Comparison of ENCODE assay signal across 9 mouse cellular contexts in genomic region chr19:6934195-6934977, GRCm38 (mm10). TPM values are rescaled to one million over a fixed set of nuclear protein-coding genes. Genes with fewer than 3 reads are reported as not detected.
DNase-seq lines count a peak whose midpoint lies in the region; ATAC-seq and TF ChIP-seq lines count a peak whose summit lies in the region.
"Had no signal": no experiment of that assay in that cellular context is flagged by ENCODE, and none has a peak within 500 bp of the region (broad histone marks: within the 10 kb centered on the region; RNA-seq: fewer than 3 reads in every experiment).

TSS of gene Kcnk4 (minus strand) at chr19:6934515.

- no peak for TF ChIP-seq POLR2A in bone marrow macrophage, adult 2 months (IDR thresholded peaks at IDR 0.05; ENCODE audit: borderline replicate concordance, low read depth, low read length)

- ATAC-seq in heart, embryonic 13.5 days (ENCODE audit: extremely low read depth, insufficient number of reproducible peaks, low FRiP score, low TSS enrichment) = no peak
- peak; percentile 10; the same call in 1 of the 2 replicates for ATAC-seq in hindbrain, embryonic 12.5 days (ENCODE audit: low FRiP score)
- ATAC-seq in liver, embryonic 14.5 days (ENCODE audit: insufficient read depth) = no peak
- no peak for ATAC-seq in monocyte, adult 5-6 weeks (replicated peaks; ENCODE audit: insufficient number of reproducible peaks, low FRiP score, low TSS enrichment, poor library complexity, severe bottlenecking)
- ATAC-seq: Patski had no signal

- 0 out of 2 replicates have a peak, but pooled peaks cover 4% of the 10 kb centered on the region for H3K36me3 ChIP-seq in heart, embryonic 13.5 days
- H3K36me3 ChIP-seq in hindbrain, embryonic 12.5 days = no peaks in the 10 kb centered on the region
- no peaks in the 10 kb centered on the region for H3K36me3 ChIP-seq in liver, embryonic 14.5 days (replicated peaks; ENCODE audit: control insufficient read depth, insufficient read depth, low read depth)

- H3K9ac ChIP-seq in heart, embryonic 13.5 days = peak within 1 kb of the TSS; percentile 80
- H3K9ac ChIP-seq in hindbrain, embryonic 12.5 days = peak within 1 kb of the TSS; percentile 56
- H3K9ac ChIP-seq in liver, embryonic 14.5 days (replicated peaks) = no peak within 1 kb of the TSS

- TF ChIP-seq CTCF in bone marrow macrophage, adult 2 months (IDR thresholded peaks at IDR 0.05; ENCODE audit: low read depth, low read length) = no peak
- no peak for TF ChIP-seq CTCF in liver, embryonic 14.5 days (IDR thresholded peaks at IDR 0.05; ENCODE audit: low read depth)

- peaks cover 14% of the 10 kb centered on the region for H3K4me1 ChIP-seq in heart, embryonic 13.5 days
- no peaks in the 10 kb centered on the region for H3K4me1 ChIP-seq in bone marrow macrophage, adult 2 months (ENCODE audit: control insufficient read depth, insufficient read depth, low read length)
- H3K4me1 ChIP-seq in hindbrain, embryonic 12.5 days = peaks cover 23% of the 10 kb centered on the region
- no peaks in the 10 kb centered on the region for H3K4me1 ChIP-seq in liver, embryonic 14.5 days (replicated peaks; ENCODE audit: control insufficient read depth in 2 of 2, insufficient read depth in 2 of 2, low read length in 1 of 2)

- peak within 1 kb of the TSS; percentile 56 for H3K4me3 ChIP-seq in heart, embryonic 13.5 days
- H3K4me3 ChIP-seq in bone marrow macrophage, adult 2 months (ENCODE audit: insufficient read depth, low read length) = peak within 1 kb of the TSS; percentile 45
- H3K4me3 ChIP-seq in hindbrain, embryonic 12.5 days = peak within 1 kb of the TSS; percentile 32
- 0 out of 4 replicates have a peak within 1 kb of the TSS, but pooled peaks of 1 of the 2 experiments have one; percentile 12 for H3K4me3 ChIP-seq in liver, embryonic 14.5 days (ENCODE audit: insufficient read depth in 1 of 2, low read depth in 2 of 2, low read length in 2 of 2)

- peaks cover 75% of the 10 kb centered on the region for H3K27me3 ChIP-seq in heart, embryonic 13.5 days (replicated peaks)
- peaks cover 70% of the 10 kb centered on the region for H3K27me3 ChIP-seq in hindbrain, embryonic 12.5 days
- H3K27me3 ChIP-seq in liver, embryonic 14.5 days (ENCODE audit: control insufficient read depth, insufficient read depth, low read length) = peaks cover 61% of the 10 kb centered on the region
- H3K27me3 ChIP-seq: Patski had no signal

- no peak for TF ChIP-seq EP300 in liver, embryonic 14.5 days (IDR thresholded peaks at IDR 0.05; ENCODE audit: low read depth)

- peak within 1 kb of the TSS; percentile 86 for H3K4me2 ChIP-seq in heart, embryonic 13.5 days
- peak within 1 kb of the TSS; percentile 54 for H3K4me2 ChIP-seq in hindbrain, embryonic 12.5 days (replicated peaks)
- peak within 1 kb of the TSS; percentile 18 for H3K4me2 ChIP-seq in liver, embryonic 14.5 days (ENCODE audit: low read depth)

- WGBS in heart, embryonic 13.5 days = 11% methylated on average over 23 of the region's 23 CpGs
- WGBS in hindbrain, embryonic 12.5 days = 8% methylated on average over 23 of the region's 23 CpGs
- WGBS in liver, embryonic 14.5 days (ENCODE audit: insufficient replicate concordance) = 12% methylated on average over 23 of the region's 23 CpGs

- H3K27ac ChIP-seq in heart, embryonic 13.5 days (replicated peaks) = no peak within 1 kb of the TSS
- H3K27ac ChIP-seq in bone marrow macrophage, adult 2 months (ENCODE audit: insufficient read depth, low read depth, low read length) = no peak within 1 kb of the TSS
- no peak within 1 kb of the TSS for H3K27ac ChIP-seq in hindbrain, embryonic 12.5 days
- H3K27ac ChIP-seq in liver, embryonic 14.5 days = no peak within 1 kb of the TSS

- H3K9me3 ChIP-seq in heart, embryonic 13.5 days = no peaks in the 10 kb centered on the region
- no peaks in the 10 kb centered on the region for H3K9me3 ChIP-seq in hindbrain, embryonic 12.5 days (replicated peaks)
- no peaks in the 10 kb centered on the region for H3K9me3 ChIP-seq in liver, embryonic 14.5 days (ENCODE audit: control insufficient read depth, low read length)

- DNase-seq in heart, adult 11 months = no peak
- DNase-seq in liver, embryonic 14.5 days (ENCODE audit: low read depth in 3 of 3, low spot score in 3 of 3) = no peak
- DNase-seq in thymus, postnatal 0 days (ENCODE audit: low spot score) = no peak
- no peak for DNase-seq in embryo, embryonic 10 days (ENCODE audit: low spot score)

RNA-seq across cellular contexts. Expression of gene Kcnk4, which starts in this region (rescaled TPM):
- polyA plus RNA-seq in heart, embryonic 13.5 days (2015; fragmentation: Nextera tagmentation; extraction: Ambion mirVana) = 0.18 and 0.44 TPM in 2 replicates
- polyA plus RNA-seq in bone marrow macrophage, adult 2 months (2012; ENCODE audit: insufficient read depth, insufficient read length, missing spikeins) = not detected in 2 replicates
- 0.14 and 0.19 TPM in 2 replicates for polyA plus RNA-seq in hindbrain, embryonic 12.5 days (2016; fragmentation: Nextera tagmentation; extraction: Ambion mirVana)
- polyA plus RNA-seq in liver, embryonic 14.5 days (2012; rRNA removed) = not detected in 2 replicates
- polyA plus RNA-seq in liver, embryonic 14.5 days (2014; fragmentation: Nextera tagmentation; extraction: Ambion mirVana) = 0.05 TPM in 1 of 2 replicates, not detected in the other
- 3.6 and 5.0 TPM in 2 replicates for polyA plus RNA-seq in thymus, postnatal 0 days (2015; fragmentation: Nextera tagmentation; extraction: Ambion mirVana)
- total RNA-seq in monocyte, adult 5-6 weeks (2017) = not detected in 3 replicates

Comparison
In these comparisons a context has a peak if more than half of its experiments do, and no peak if none do; other contexts are left out.
1. Peak in ATAC-seq, H3K4me3 ChIP-seq, H3K9ac ChIP-seq and H3K4me2 ChIP-seq in hindbrain, embryonic 12.5 days; RNA of the gene not detected or under 1 TPM.
2. H3K4me2 ChIP-seq: peak in every context shown above with its lines; median percentile 86 in heart, embryonic 13.5 days; 54 in hindbrain, embryonic 12.5 days; 18 in liver, embryonic 14.5 days.